Mouse (Mus musculus) adrenal gland, postnatal 10 days (tissue): ENCODE data around the gene Kif6. TPM values are rescaled to one million over a fixed set of nuclear protein-coding genes. Genes with fewer than 3 reads are reported as not detected.

Experiments used
- DNase-seq: peaks from one replicate; pipeline ENCODE4 v3.0.0; 2021; ENCODE audit warnings: mixed read lengths
- total RNA-seq, 2 experiments: library from RNA; stranded (reverse); gene quantifications; 2 replicates each; pipeline ENCODE4 v1.2.3; 2021

Gene Kif6
- total RNA-seq, 2 experiments from 2014 or later: 0.18 to 0.48 TPM

- DNase-seq: no peak
Observed at GRCm38 (mm10) chr17:49923429-49923828, 308.5 kb downstream of the Kif6 start.

DNA sequence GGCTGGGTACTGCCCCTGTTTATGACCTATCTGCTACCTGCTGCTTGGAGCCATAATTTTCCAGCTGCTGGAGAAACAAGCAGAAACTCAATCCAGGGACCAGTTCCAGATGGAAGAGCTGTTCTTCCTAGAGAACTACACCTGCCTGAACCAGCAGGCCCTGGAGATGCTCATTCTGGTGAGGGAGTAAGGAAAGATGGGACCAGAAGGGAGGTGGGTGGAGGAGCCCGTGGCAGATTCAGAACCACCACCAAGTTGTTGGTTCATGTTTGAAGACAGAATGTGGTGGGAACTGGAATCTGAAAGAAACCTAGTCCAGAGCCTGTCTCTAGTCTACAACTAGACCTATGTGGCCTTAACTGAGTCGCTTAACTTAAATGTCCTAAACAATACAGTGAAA lies 312.7 kb downstream of the Kif6 start:
- DNase-seq: no peak

GRCm38 (mm10) chr17:49933806-49934205 lies 318.9 kb downstream of the Kif6 start:
- DNase-seq: no peak

DNA sequence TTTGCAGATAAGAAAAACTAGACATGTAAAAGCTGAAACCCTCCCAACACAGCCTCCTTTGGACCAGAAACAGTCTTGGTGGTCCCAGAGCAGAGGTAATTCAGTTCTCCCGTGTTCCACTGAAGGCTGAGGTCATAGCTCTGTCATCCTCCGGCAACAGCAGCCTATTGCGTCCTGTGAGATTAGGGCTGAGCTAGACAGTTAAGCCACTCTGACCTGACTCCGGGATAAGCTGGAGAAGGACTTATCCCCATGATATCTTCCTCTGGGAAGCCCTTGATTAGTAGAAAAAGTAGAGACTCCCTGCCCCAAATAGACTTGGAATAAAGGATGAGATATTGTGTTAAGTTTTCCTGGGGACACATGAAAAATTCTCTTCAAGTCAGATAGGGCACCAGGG lies 319.6 kb downstream of the Kif6 start:
- no peak for DNase-seq

- DNase-seq: peak; percentile 84
Observed at GRCm38 (mm10) chr17:49935602-49936205, 320.8 kb downstream of the Kif6 start.

DNA sequence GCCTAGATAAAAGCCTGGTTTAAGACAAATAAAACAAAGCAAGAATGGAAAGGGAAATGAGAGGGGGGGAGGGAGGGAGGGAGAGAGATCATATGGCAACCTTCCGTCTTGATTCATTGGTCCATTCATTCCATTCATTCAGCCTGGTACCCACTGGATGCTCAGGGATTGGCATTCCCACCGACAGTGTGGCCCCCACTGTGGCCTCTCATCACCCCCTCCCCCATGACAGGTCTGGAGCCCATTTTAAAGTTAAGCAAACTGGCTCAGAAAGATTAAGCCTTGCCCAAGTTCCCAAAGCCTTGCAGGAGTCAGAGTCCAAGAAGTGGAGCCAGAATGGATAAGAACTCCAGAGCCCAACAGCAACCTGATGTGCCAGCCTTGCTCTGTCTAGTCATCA lies 321.3 kb downstream of the Kif6 start:
- DNase-seq: no peak

DNA sequence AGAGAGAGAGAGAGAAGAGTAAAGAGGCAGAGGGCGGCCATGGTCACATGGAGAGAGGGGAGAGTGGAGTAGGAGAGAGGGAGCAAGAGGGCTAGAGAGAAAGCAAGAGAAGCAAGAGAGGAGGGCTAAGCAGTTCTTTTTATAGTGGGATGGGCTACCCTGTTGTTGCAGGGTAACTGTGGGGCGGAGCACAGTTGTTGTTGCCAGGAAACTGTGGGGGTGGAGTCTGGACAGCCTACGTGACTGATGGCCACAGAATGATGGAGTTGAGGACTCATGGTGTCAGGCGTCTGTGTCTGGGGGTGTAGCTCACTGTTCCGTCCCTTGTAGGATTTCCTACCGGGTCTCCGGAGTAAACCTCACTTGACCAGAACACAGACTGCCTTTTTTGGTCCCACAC lies 324.2 kb downstream of the Kif6 start:
- no peak for DNase-seq

- peak; percentile 13 for DNase-seq
Observed at GRCm38 (mm10) chr17:49942674-49943073, 327.7 kb downstream of the Kif6 start.

GRCm38 (mm10) chr17:49951491-49951855 lies 336.5 kb downstream of the Kif6 start:
- peak; percentile 86 for DNase-seq

DNA sequence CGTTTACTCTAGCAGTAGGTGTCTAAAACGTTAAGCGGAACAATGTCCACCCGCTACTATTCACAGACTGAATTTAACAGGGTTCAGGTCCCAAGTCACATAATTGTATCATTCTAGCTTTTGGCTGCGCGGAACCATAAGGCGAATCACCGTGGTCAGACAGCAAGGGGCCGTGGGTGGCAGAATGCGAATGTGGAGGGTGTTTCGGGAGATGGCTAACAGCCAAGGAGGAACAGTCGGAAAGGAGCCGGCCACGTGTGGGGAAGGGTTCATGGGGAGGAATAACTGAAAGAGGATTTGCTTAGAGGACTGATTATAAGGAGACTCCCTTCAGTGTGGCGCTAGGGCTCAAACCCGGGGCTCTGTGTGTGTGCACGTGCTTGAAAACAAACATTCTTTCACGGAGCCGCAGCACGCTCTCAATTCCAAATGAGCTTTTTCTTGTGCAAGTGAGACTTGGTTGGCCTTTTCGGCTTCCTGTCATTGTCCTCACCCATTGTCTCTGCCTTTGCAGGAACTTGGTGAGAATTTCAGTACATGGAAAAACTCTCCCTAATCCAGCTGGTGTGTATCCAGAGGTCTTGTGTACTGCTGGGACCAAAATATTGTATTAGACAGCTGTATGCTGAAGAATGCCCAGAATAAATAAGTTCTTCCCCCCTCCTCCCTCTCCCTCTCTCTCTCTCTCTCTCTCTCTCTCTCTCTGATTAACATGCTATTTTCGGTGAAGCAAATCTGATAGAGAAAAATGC lies 337.1 kb downstream of the Kif6 start:
- DNase-seq: peak; percentile 12

DNA sequence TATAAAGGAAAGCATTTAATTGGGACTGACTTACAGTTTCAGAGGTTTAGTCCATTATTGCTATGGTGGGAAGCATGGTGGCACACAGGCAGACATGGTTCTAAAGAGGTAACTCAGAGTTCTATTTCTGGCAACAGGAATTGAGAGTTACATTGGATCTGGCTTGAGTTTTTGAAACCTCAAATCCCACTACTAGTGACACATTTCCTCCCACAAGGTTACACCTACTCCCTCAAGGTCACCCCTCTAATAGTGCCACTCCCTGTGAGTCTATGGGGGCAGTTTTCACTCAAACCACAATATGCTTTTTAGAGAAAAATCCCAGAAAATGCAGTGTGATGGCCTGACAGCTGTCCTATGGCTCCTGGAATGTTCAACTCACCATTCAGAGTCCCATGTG lies 344.1 kb downstream of the Kif6 start:
- DNase-seq: no peak

Other genes with a start within 250 kb of the Kif6 start
- gene Mocs1, start 186.8 kb upstream of the Kif6 start, total RNA-seq: 10 to 100 TPM; 44.6 to 51.3 TPM
- gene Daam2, start 50.8 kb upstream of the Kif6 start, total RNA-seq: 10 to 100 TPM; 23.1 to 24.5 TPM